Mouse (Mus musculus) heart, embryonic 14.5 days (tissue): ENCODE results near the gene Kif1b. TPM values are rescaled to one million over a fixed set of nuclear protein-coding genes. Genes with fewer than 3 reads are reported as not detected.

Source experiments
- ATAC-seq: fragments of 200-750 bp; cut with Nextera tagmentation; 2 replicates; pipeline ENCODE4 v1.8.0; 2017; ENCODE audit warnings: low read depth, moderate TSS enrichment; ENCODE audit not compliant: insufficient number of reproducible peaks, insufficient read depth, low FRiP score
- H3K27ac ChIP-seq, 2 experiments: fragments of 200-500 bp in 1 of 2; fragments of 300-500 bp in 1 of 2; sonication (generic) in 1 of 2; replicated peaks in 1 of 2; 2 replicates each; pipeline ENCODE4 v1.5.1; 2012 to 2014; ENCODE audit warnings: low read depth in 2 of 2, low read length in 2 of 2, control low read depth in 1 of 2, mild to moderate bottlenecking in 1 of 2, mixed read lengths in 1 of 2; ENCODE audit not compliant: control insufficient read depth in 1 of 2, insufficient read depth in 1 of 2
- H3K27me3 ChIP-seq: fragments of 300-500 bp; sonication (generic); 2 replicates; pipeline ENCODE4 v1.6.1; 2014; ENCODE audit warnings: mild to moderate bottlenecking, low read length, control low read depth; ENCODE audit not compliant: control insufficient read depth, insufficient read depth
- H3K36me3 ChIP-seq: fragments of 300-500 bp; sonication (generic); 2 replicates; pipeline ENCODE4 v1.6.1; 2014; ENCODE audit warnings: mild to moderate bottlenecking, control low read depth, low read length, mixed read lengths; ENCODE audit not compliant: control insufficient read depth, insufficient read depth
- H3K4me1 ChIP-seq, 2 experiments: fragments of 200-500 bp in 1 of 2; fragments of 300-500 bp in 1 of 2; sonication (generic) in 1 of 2; 2 replicates each; pipeline ENCODE4 v1.6.1; 2012 to 2014; ENCODE audit warnings: low read length in 2 of 2, control low read depth in 1 of 2, mixed read lengths in 1 of 2; ENCODE audit not compliant: control insufficient read depth in 2 of 2, insufficient read depth in 2 of 2
- H3K4me2 ChIP-seq: fragments of 300-500 bp; sonication (generic); 2 replicates; pipeline ENCODE4 v1.6.1; 2014; ENCODE audit warnings: mild to moderate bottlenecking, low read length
- H3K4me3 ChIP-seq, 2 experiments: fragments of 200-500 bp in 1 of 2; fragments of 300-500 bp in 1 of 2; sonication (generic) in 1 of 2; 2 replicates each; pipeline ENCODE4 v1.5.1; 2012 to 2014; ENCODE audit warnings: low read length in 2 of 2, mild to moderate bottlenecking in 2 of 2, control low read depth in 1 of 2, low read depth in 1 of 2, moderate library complexity in 1 of 2; ENCODE audit not compliant: control insufficient read depth in 1 of 2, insufficient read depth in 1 of 2
- H3K9ac ChIP-seq: fragments of 300-500 bp; sonication (generic); 2 replicates; pipeline ENCODE4 v1.6.1; 2014; ENCODE audit warnings: mild to moderate bottlenecking, low read length
- H3K9me3 ChIP-seq: fragments of 300-500 bp; sonication (generic); 2 replicates; pipeline ENCODE4 v1.6.1; 2016; ENCODE audit warnings: low read length, control low read depth; ENCODE audit not compliant: control insufficient read depth
- WGBS: fragments of 180-500 bp; shearing (Covaris S2); extraction: QIAGEN DNeasy Blood & Tissue Kit; methylation state at CpG from one replicate; pipeline ENCODE4 v1.1.7; 2014; 5-methylcytosine and 5-hydroxymethylcytosine counted together
- polyA plus RNA-seq: library from polyadenylated mRNA; unstranded; fragments of >200 nt; fragmentation: Nextera tagmentation; extraction: Ambion mirVana; gene quantifications from 2 replicates; pipeline ENCODE4 v1.2.1, GENCODE M21; 2014

The Kif1b gene
- polyA plus RNA-seq, 1 experiment from 2014 or later: 51.9 TPM

DNA sequence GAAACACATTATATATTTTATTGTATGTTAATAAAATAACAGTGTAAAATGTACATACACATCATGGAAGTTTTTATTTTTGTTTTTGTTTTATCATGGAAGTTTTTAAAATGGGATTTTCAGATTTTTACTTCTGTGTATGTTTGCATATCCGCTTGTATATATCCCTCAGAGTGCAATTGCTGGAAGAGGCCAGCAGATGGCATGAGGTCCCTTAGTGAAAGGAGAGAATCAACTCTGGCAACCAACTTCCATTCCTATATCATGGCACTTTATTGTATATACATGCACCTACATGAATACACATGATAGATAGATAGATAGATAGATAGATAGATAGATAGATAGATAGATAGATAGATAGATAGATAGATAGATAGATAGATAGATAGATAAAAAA lies 34.4 kb downstream of the Kif1b start:
- 93% methylated on average over 1 of the region's 1 CpGs for WGBS
- H3K4me1 ChIP-seq: peaks cover 0 to 13% of the 10 kb centered on the region in 2 experiments; a peak in 2 of 4 replicates
- H3K4me2 ChIP-seq: no peak overlapping the region
- no peak overlapping the region for H3K27ac ChIP-seq
- ATAC-seq: no peak
- no peaks in the 10 kb centered on the region for H3K9me3 ChIP-seq
- peaks cover 73% of the 10 kb centered on the region for H3K36me3 ChIP-seq
- H3K4me3 ChIP-seq: no peak overlapping the region
- no peaks in the 10 kb centered on the region for H3K27me3 ChIP-seq
- H3K9ac ChIP-seq: no peak overlapping the region

DNA sequence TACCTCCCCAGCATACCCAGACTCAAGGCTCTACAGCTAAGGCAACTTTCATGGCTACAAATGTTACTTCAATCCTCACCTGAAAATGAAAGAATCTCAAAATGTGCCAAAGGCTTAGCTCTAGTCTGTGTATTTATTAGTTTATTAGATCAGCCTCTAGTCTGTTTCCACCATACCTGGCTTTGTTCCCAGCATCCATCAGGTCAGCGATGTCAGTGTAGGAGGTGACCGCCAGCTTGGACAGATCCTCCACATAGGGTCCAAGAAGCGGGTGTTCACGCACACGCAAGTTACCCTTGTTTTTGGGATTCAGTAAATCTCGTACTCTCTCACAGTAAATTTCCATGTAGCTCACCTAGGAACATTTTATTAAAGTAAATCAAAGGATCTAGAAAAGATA lies 37.0 kb downstream of the Kif1b start:
- no peaks in the 10 kb centered on the region for H3K4me1 ChIP-seq
- WGBS: 97% methylated on average over 6 of the region's 6 CpGs
- no peak for ATAC-seq
- H3K9ac ChIP-seq: no peak overlapping the region
- H3K9me3 ChIP-seq: no peaks in the 10 kb centered on the region
- H3K4me2 ChIP-seq: no peak overlapping the region
- no peak overlapping the region for H3K27ac ChIP-seq
- peaks cover 88% of the 10 kb centered on the region for H3K36me3 ChIP-seq
- H3K27me3 ChIP-seq: no peaks in the 10 kb centered on the region
- no peak overlapping the region for H3K4me3 ChIP-seq

DNA sequence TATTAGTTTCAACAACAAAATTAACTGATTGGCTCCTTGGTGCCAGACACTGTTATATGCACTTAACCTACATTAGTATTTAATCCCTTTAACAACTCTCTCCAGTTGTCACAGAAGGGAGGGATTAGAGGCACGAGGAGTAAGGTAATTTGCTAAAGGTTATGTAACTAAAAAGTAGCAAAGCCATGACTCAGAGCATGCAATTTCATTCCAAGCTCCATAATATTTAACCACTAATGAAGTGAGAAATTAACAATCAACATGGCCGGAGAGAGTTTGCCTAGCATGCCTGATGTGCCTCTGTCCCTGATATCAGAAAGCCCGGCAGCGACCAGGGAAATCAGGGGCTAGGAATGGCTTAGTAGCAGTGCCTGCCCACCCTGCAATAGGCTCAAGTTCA lies 38.5 kb downstream of the Kif1b start:
- WGBS: 84% methylated on average over 4 of the region's 4 CpGs
- Histone ChIP-seq H3K9me3 (no peaks in the 10 kb centered on the region), H3K36me3 (peaks cover 84% of the 10 kb centered on the region), H3K4me3 (no peak overlapping the region), H3K9ac (no peak overlapping the region), H3K4me1 (no peaks in the 10 kb centered on the region), H3K27me3 (no peaks in the 10 kb centered on the region), H3K27ac (no peak overlapping the region), H3K4me2 (no peak overlapping the region)
- no peak for ATAC-seq

DNA sequence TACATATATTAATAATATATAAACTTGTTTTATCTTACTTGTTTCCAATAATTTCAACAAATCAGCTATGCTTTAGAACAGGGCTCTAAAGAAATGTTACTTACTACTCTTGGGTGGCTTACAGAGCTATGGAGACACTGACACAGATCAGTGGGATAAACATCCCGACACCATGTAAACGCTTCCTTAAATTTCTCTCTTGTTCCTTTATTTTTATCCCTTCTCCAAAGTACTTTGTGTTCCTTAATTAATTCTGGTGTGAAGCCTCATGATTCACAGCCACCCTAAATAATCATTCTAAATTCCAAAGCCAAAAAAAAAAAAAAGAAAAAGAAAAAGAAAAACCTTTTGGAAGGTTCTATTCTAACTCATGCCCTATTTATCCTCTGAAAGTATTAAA lies 42.6 kb downstream of the Kif1b start:
- Histone ChIP-seq H3K4me3 (no peak overlapping the region), H3K4me2 (no peak overlapping the region), H3K9me3 (no peaks in the 10 kb centered on the region), H3K4me1 (no peaks in the 10 kb centered on the region; a peak in 1 of 4 replicates), H3K27ac (no peak overlapping the region), H3K27me3 (no peaks in the 10 kb centered on the region), H3K36me3 (peaks cover 79% of the 10 kb centered on the region), H3K9ac (no peak overlapping the region)
- whole genome bisulfite sequencing: 95% methylated on average over 2 of the region's 2 CpGs
- ATAC-seq: no peak

DNA sequence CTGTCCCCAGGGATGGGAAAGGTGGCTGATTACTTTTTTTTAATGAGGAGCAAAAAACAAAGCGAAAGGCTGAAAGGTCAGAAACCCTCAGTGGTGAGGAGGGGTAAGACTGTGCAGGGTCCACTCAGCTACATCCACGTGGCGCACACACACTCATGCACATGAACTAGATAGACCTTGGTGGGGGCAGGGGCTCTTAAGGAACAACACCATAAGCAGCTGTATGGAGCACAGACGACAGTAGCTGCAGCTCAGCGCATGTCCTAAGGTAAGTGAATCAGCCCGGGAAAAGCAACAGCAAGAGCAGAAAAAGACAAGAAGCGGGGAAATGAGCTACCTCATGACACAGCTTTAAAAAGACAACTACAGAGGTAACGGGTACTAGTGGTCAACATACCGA lies 44.3 kb downstream of the Kif1b start:
- Histone ChIP-seq H3K9ac (no peak overlapping the region), H3K36me3 (peaks cover 77% of the 10 kb centered on the region), H3K27me3 (no peaks in the 10 kb centered on the region), H3K9me3 (no peaks in the 10 kb centered on the region), H3K4me3 (no peak overlapping the region), H3K4me1 (peaks cover 0 to under 1% of the 10 kb centered on the region in 2 experiments; a peak in 2 of 4 replicates), H3K4me2 (no peak overlapping the region), H3K27ac (no peak overlapping the region)
- ATAC-seq: no peak
- 89% methylated on average over 9 of the region's 9 CpGs for WGBS

DNA sequence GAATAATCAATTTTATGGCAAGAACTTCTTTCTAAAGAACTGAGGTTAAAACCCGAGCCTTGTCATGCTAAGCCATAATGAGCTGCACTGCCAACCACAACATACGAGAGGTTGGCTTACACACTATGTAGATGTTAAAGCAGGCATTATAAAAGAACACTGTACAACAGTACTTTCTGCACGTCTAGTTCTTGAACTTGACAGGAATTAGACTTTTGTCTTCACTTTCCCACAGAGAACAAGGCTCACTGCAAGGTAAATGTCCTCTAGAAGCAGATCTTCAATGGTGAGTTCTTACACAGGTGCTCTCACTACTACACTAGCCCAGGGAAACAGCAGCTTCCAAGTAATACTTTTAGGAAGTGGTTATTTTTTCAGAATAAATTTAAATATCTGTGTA lies 46.0 kb downstream of the Kif1b start:
- no peak overlapping the region for H3K9ac ChIP-seq
- no peaks in the 10 kb centered on the region for H3K27me3 ChIP-seq
- peaks cover under 1 to 5% of the 10 kb centered on the region in 2 experiments for H3K4me1 ChIP-seq
- 74% methylated on average over 3 of the region's 3 CpGs for WGBS
- ATAC-seq: no peak
- H3K27ac ChIP-seq: no peak overlapping the region
- peaks cover 83% of the 10 kb centered on the region for H3K36me3 ChIP-seq
- no peak overlapping the region for H3K4me2 ChIP-seq
- no peak overlapping the region for H3K4me3 ChIP-seq
- H3K9me3 ChIP-seq: no peaks in the 10 kb centered on the region

DNA sequence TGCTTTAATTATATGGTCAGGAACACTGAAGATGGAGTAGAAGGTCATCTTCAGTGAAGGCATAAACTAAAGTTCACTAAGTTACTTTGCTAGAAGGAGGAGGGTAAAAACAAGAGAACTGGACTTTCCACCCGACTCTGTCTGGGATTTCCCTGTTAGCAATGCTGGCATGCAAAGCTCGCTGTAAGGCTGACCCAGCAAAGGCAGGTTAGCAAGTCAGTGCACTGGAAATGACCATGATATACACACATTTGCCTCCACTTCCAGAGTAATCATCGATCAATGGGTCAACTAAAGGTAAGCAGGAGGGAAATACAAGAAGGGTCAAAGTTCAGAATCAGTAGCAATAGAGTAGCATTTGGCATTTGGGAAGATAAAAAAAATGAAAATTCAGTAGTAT lies 46.6 kb downstream of the Kif1b start:
- Histone ChIP-seq H3K4me3 (no peak overlapping the region), H3K27me3 (no peaks in the 10 kb centered on the region), H3K4me1 (peaks cover 3 to 11% of the 10 kb centered on the region in 2 experiments), H3K9me3 (no peaks in the 10 kb centered on the region), H3K36me3 (peaks cover 81% of the 10 kb centered on the region), H3K9ac (no peak overlapping the region), H3K4me2 (no peak overlapping the region), H3K27ac (no peak overlapping the region)
- WGBS: 88% methylated on average over 3 of the region's 3 CpGs
- no peak for ATAC-seq

DNA sequence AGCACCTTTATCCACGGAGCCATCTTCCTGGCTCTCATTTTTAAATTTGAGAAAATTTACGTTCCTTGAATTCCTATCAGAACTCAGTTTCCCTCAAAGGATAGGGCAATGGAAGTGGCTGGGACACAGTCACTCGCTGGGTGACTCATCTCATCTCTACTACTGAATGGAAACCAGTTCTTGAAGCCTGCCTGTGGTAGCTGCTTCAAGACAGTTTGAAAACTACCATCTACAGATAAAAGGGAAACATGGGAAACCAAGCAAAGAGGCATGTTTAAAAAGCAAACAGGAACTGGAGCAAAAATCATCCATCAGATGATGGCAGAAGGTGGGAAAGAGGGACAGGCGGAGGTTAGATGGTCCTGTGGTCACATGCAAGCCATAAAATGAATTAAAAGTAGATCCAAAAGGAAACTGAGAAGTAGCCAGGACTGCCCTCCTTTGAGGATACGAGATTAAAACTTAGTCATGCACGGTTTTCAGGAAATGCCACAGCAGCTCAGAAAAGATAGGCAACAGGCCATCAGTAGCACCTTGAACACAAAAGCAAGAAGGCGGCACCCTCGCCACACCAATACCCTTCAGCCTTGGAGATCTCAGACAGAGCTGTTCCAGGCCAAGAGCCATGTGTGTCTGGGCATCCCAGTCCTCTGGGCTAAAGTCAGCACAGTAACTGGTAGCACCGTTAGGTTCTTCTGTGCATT lies 48.0 kb downstream of the Kif1b start:
- no peaks in the 10 kb centered on the region for H3K9me3 ChIP-seq
- no peaks in the 10 kb centered on the region for H3K27me3 ChIP-seq
- H3K27ac ChIP-seq: no peak overlapping the region
- H3K4me3 ChIP-seq: no peak overlapping the region
- H3K36me3 ChIP-seq: peaks cover 70% of the 10 kb centered on the region
- 72% methylated on average over 9 of the region's 9 CpGs for WGBS
- peaks cover 3 to 20% of the 10 kb centered on the region in 2 experiments for H3K4me1 ChIP-seq
- H3K4me2 ChIP-seq: no peak overlapping the region
- no peak for ATAC-seq
- H3K9ac ChIP-seq: no peak overlapping the region
